Mouse (Mus musculus) neural tube, embryonic 15.5 days (tissue): ENCODE data around the gene Mapk10. TPM values are rescaled to one million over a fixed set of nuclear protein-coding genes. Genes with fewer than 3 reads are reported as not detected.

Experiments
- polyA plus RNA-seq: library from polyadenylated mRNA; unstranded; fragments of >200 nt; fragmentation: Nextera tagmentation; extraction: Ambion mirVana; gene quantifications from 2 replicates; pipeline ENCODE4 v1.2.1, GENCODE M21; 2015

The Mapk10 gene
- polyA plus RNA-seq, 1 experiment from 2014 or later, result 90.3 TPM

Other genes starting within 250 kb of the Mapk10 start
- 3.5 and 5.9 TPM in 2 replicates for gene Ptpn13, start 213.9 kb upstream of the Mapk10 start, polyA plus RNA-seq